Mouse (Mus musculus) layer of hippocampus, postnatal 25 days (tissue): Measurements from ENCODE around the gene Mcm5. TPM values are rescaled to one million over a fixed set of nuclear protein-coding genes. Genes with fewer than 3 reads are reported as not detected.

ENCODE experiments used
- DNase-seq, 2 experiments: peaks; one replicate each; pipeline ENCODE4 v3.0.0; 2022; ENCODE audit warnings: mixed read lengths in 2 of 2, low spot score in 1 of 2; ENCODE audit errors: extremely low spot score in 1 of 2
- total RNA-seq, 2 experiments: library from RNA; stranded (reverse); gene quantifications; 2 replicates each; pipeline ENCODE4 v1.2.3; 2021

Gene Mcm5
- total RNA-seq, 2 experiments from 2014 or later, result 6.2 to 7.1 TPM

- DNase-seq, result peak; percentile 61 to 72
Measured at GRCm38 (mm10) chr8:75093399-75094156, 15.8 kb upstream of the Mcm5 start, which contains the start of gene Hmox1. Hmox1 (plus strand) TSS chr8:75093621.

DNA sequence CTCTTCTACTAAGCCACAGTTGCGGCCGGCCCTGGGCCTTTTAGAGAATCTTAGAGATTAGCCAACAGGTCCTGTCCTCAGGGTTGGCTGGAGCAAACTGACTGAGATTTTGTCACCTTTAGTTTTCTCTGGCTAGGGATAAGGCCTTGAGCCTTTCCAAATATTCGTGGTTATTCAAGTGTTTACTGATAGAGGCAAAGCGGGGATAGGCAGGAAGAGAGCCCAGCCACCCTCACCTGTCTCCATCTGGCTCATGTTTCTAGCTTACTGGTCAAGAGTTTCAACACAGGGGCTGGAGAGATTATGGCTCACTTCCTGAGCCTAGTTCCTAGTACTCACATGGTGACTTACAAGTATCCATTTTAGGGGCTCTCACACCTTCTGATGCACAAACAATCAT lies 6.4 kb upstream of the Mcm5 start:
- DNase-seq, result no peak

- no peak for DNase-seq
Measured at GRCm38 (mm10) chr8:75103376-75103878, 5.9 kb upstream of the Mcm5 start.

- DNase-seq, result peak; percentile 36 to 68
Measured at GRCm38 (mm10) chr8:75108527-75109235, 688 bp upstream of the Mcm5 start.

- DNase-seq, result no peak
Measured at GRCm38 (mm10) chr8:75110093-75110492, 724 bp downstream of the Mcm5 start.

DNA sequence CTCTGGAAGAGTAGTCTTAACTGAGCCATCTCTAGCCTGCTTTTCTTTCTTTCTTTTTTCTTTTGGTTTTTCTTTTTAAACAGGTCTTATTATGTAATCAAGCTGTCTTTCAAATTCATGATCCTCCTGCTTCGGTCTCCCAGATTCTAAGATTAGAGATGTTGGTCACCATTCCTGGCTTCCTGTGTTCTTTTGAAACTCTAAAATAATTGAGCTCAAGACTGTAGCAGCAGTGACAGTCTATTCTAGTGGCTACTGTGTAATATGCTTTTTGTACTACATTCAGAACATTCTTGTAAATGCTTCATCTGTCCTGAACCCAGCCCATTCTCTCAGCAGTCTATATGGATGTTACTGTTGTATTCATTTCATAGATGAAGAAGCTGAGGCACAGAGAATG lies 9.1 kb downstream of the Mcm5 start:
- no peak for DNase-seq

GRCm38 (mm10) chr8:75119287-75119686 lies 9.9 kb downstream of the Mcm5 start:
- DNase-seq, result no peak

- no peak for DNase-seq
Measured at GRCm38 (mm10) chr8:75119747-75120146, 10.4 kb downstream of the Mcm5 start.

DNA sequence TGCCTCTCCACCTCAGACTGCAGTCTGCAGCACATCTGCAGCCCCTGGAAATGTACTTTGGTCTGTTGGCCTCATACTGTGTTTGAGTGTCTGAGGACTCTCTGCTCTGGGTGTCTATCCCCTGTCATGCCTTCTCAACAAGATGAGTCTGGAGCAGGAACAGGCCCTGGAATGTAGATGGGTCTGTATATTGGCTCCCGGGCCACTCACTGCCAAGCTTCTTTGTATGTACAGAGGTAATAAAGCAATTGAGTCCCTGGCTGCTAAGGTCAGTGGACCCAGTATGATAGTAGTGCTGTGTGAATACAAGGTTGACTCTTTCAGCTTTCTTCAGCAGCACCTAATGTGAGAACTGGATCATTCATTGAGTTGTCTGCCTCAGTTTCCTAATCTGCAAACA lies 18.0 kb downstream of the Mcm5 start:
- DNase-seq, result no peak

GRCm38 (mm10) chr8:75132485-75132884 lies 23.1 kb downstream of the Mcm5 start:
- DNase-seq, result peak in 1 of 2 experiments; percentile 69

GRCm38 (mm10) chr8:75133399-75133798 lies 24.0 kb downstream of the Mcm5 start:
- DNase-seq, result no peak

DNA sequence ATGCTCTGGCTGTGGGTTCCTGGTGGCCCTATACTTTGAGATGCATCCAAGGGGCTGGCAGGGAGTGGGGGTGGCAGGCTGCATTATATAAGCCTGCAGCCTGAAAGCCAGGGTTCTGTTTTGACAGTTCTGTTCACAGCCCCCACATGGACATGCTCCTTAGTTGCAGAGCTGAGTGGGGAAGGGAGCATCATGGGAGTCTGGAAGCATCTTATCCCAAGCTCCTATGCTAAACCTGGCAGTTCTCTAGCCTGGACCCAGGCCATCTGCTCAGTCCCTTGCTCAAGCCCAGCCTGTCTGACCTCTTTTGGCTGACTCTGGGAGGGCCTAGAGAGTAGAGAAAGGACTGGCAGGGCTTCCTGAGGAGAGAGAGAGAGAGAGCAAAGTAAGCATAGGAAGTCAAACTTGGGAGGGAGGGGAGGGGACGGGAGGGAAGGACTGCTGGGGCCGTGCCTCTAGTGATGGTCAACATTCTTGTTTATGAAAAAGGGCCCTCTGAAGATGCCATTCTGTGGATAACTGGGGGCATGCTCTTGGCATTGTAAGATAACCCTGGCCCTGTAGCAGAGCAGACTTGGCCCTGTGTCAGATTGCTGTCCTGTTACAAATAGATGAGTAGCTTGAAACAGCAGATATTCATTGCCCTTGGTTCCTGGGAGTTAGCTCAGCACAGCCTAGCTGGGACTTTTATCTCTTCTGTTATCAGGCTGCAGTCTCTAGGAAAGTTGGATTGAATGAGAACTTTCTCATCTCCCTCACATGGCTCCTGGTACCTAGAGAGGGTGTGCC lies 25.4 kb downstream of the Mcm5 start:
- no peak for DNase-seq

DNA sequence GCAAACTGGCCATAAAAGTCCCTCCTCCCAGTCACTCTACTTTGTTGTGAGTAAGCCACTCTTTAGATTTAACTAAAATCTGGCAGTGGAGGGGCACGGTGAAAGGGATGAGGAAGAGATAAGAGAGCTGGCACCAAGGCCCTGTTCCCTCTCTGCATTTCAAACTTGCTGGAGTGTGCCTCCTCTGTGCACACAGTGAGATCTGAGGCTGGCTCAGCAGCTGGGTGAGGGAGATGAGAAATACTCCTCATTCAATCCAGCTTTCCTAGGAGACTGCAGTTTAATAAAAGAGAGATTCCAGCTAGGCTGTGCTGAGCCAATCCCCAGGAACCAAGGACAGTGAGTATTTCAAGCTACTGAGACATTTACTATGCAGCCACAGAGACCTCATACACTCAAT lies 26.4 kb downstream of the Mcm5 start:
- no peak for DNase-seq

DNA sequence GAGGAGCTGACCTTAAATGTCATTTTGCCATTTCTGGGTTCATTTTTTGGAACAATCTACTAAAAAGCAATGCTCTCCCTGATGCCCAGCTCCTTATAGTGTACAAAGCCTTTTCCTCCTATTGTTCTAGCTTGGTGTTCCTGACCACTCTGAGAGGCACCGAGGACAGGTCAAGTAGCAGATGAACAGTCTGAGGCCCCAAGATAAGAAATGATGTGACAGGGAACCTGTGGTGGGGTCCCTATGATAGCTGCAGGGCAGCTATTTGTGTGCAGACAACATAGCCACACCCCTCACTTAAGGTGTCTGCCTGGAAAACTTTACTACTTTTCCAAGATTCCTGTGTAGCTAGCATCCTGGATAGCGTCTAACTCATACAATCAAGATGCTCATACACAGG lies 26.9 kb downstream of the Mcm5 start:
- no peak for DNase-seq

DNA sequence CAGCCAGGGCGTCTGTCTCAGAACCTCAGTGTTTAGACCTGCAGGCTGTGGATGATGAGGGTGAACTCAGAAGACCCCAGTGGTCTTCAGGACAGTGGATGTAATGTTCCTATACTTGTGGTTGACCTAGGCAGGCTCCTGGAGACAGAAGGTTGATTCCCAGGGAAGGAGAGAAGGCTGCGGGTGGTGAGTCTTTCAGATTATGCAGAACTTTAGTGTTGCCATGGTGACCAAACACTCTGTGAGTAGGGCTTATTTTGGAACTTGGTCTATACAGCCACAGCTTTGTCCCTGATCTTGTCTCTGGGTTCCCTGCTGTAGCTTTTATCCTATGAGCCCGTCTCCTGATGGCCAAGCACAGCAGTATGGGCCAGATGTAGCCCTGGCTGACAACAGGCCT lies 28.2 kb downstream of the Mcm5 start:
- DNase-seq, result no peak

GRCm38 (mm10) chr8:75150911-75151610 lies 41.7 kb downstream of the Mcm5 start:
- DNase-seq, result no peak

DNA sequence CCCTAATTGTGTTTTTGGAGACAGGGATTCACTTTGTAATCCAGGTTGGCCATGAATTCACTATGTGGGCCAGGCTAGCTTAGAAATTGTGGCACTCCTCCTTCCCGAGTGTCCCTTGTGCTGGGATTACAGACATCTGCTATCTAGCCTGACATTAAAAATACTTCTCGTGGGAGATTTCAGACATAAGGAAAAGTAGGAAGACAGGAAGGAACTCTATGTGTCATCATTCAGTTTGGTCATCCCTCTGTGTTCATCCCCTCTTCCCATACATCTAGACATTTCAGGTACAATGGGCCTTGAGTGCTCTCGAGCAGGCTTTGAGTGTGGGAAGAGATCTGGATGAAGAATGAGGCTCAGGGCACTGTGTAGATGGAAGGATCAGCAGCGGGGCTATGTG lies 42.4 kb downstream of the Mcm5 start:
- DNase-seq, result no peak

GRCm38 (mm10) chr8:75152505-75153082 lies 43.2 kb downstream of the Mcm5 start:
- DNase-seq, result no peak

DNA sequence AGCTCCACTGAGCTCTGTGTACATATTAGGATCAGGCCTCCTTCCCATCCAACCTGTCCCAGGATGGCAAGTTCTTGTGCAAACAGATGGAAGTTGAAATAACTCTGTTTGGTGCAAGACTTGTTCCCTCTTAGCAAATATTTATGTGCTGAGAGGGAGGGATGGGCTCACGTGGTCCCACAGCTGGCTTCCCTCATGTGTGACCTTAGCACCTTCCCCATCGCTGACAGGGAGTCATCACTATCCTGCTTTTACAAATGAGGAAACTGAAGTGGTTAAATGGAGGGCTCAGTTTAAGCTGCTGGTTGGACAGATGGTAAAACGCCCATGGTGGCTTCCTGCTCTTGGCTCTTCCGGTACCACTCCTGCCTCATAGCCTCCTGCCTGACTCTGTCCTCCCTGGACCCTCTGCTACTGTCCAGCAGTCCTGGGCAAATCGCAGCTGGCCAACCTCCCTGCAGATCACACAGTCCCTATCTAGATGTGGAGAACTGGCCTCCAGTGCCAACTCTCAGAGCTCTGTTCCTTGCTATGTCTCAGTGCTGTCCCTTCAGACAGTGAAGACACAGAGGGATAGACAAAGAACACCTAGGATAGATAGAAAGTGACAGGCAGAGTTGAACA lies 45.6 kb downstream of the Mcm5 start:
- DNase-seq, result no peak
